In genomic region chr10:77234991-77235616, GRCm38 (mm10) we compare ENCODE assay signal across 21 mouse cellular contexts. TPM values are rescaled to one million over a fixed set of nuclear protein-coding genes. Genes with fewer than 3 reads are reported as not detected.
A peak's percentile ranks its signal among the peaks of the same experiment; 100 is the strongest.
DNase-seq lines count a peak whose midpoint lies in the region; ATAC-seq and TF ChIP-seq lines count a peak whose summit lies in the region.
"Had no signal": no experiment of that assay in that cellular context is flagged by ENCODE, and none has a peak within 500 bp of the region (broad histone marks: within the 10 kb centered on the region; RNA-seq: fewer than 3 reads in every experiment).

No protein-coding gene starts in this region.

- no peaks in the 10 kb centered on the region for H3K9me3 ChIP-seq in forebrain, embryonic 10.5 days
- 0 out of 2 replicates have a peak, but pooled peaks cover 2% of the 10 kb centered on the region for H3K9me3 ChIP-seq in forebrain, embryonic 12.5 days
- H3K9me3 ChIP-seq in E14TG2a.4 (ENCODE audit: low read length) = peaks cover 7% of the 10 kb centered on the region
- H3K9me3 ChIP-seq: forebrain, embryonic 15.5 days; heart, embryonic 13.5 days; hindbrain, embryonic 12.5 days had no signal

- no peak overlapping the region for H3K4me3 ChIP-seq in forebrain, embryonic 10.5 days
- H3K4me3 ChIP-seq in forebrain, embryonic 12.5 days (replicated peaks) = no peak overlapping the region
- peak overlapping the region; percentile 55 for H3K4me3 ChIP-seq in E14TG2a.4 (replicated peaks; ENCODE audit: low read length)
- H3K4me3 ChIP-seq: forebrain, embryonic 15.5 days; heart, adult 2 months; heart, embryonic 13.5 days; hindbrain, embryonic 12.5 days had no signal

- no peak for ATAC-seq in forebrain, embryonic 12.5 days (ENCODE audit: low FRiP score)
- no peak for ATAC-seq in monocyte, adult 5-6 weeks (replicated peaks; ENCODE audit: insufficient number of reproducible peaks, low FRiP score, low TSS enrichment, poor library complexity, severe bottlenecking)
- ATAC-seq: forebrain, embryonic 15.5 days had no signal

- 0 out of 2 replicates have a peak overlapping the region, but pooled peaks have one; percentile 31 for H3K27ac ChIP-seq in forebrain, embryonic 10.5 days
- no peak overlapping the region for H3K27ac ChIP-seq in forebrain, embryonic 12.5 days
- H3K27ac ChIP-seq: forebrain, embryonic 15.5 days; heart, adult 2 months; heart, embryonic 13.5 days; hindbrain, embryonic 12.5 days; kidney, postnatal 0 days; stomach, postnatal 0 days had no signal

- H3K9ac ChIP-seq in forebrain, embryonic 12.5 days = no peak overlapping the region
- H3K9ac ChIP-seq: forebrain, embryonic 15.5 days; heart, embryonic 13.5 days; hindbrain, embryonic 12.5 days had no signal

- DNase-seq in forebrain, embryonic 10.5 days (ENCODE audit: extremely low spot score, low spot score) = no peak
- DNase-seq in kidney, postnatal 10 days = peak; percentile 43
- no peak for DNase-seq in kidney, adult 8-10 months
- DNase-seq in ZHBTc4 (ENCODE audit: low read depth, low spot score) = peak; percentile 75
- DNase-seq in left cerebral cortex, postnatal 36 days (ENCODE audit: low spot score in 2 of 2) = no peak
- DNase-seq: cerebellum, adult 11 months; cerebellum, adult 9-11 months; gastrocnemius, postnatal 25 days; lung, postnatal 14 days; thymus, adult 2 months; thymus, postnatal 4 days had no signal

- no peak for TF ChIP-seq CTCF in E14TG2a.4 (conservative IDR thresholded peaks at IDR 0.05; ENCODE audit: low read length)

- peaks cover 26% of the 10 kb centered on the region for H3K4me1 ChIP-seq in forebrain, embryonic 10.5 days
- H3K4me1 ChIP-seq in forebrain, embryonic 12.5 days = no peaks in the 10 kb centered on the region
- H3K4me1 ChIP-seq in E14TG2a.4 (replicated peaks; ENCODE audit: low read depth, low read length) = peaks cover 77% of the 10 kb centered on the region
- H3K4me1 ChIP-seq: forebrain, embryonic 15.5 days; hindbrain, embryonic 12.5 days had no signal

- intact Hi-C loops in left cerebral cortex, postnatal 36 days (cut with DNase I) = no loop called here

- no peak overlapping the region for H3K4me2 ChIP-seq in forebrain, embryonic 12.5 days
- H3K4me2 ChIP-seq: forebrain, embryonic 15.5 days; heart, embryonic 13.5 days; hindbrain, embryonic 12.5 days; midbrain, embryonic 11.5 days had no signal

- 78% methylated on average over 12 of the region's 12 CpGs for WGBS in forebrain, embryonic 10.5 days
- WGBS in forebrain, embryonic 12.5 days = 84% methylated on average over 12 of the region's 12 CpGs

- H3K36me3 ChIP-seq in forebrain, embryonic 10.5 days (replicated peaks) = no peaks in the 10 kb centered on the region
- no peaks in the 10 kb centered on the region for H3K36me3 ChIP-seq in forebrain, embryonic 12.5 days (replicated peaks)
- H3K36me3 ChIP-seq in E14TG2a.4 (ENCODE audit: insufficient read depth, low read length) = no peaks in the 10 kb centered on the region
- H3K36me3 ChIP-seq: forebrain, embryonic 15.5 days; heart, embryonic 13.5 days; hindbrain, embryonic 12.5 days had no signal

- H3K27me3 ChIP-seq in forebrain, embryonic 10.5 days (ENCODE audit: poor library complexity, severe bottlenecking) = no peaks in the 10 kb centered on the region
- H3K27me3 ChIP-seq in forebrain, embryonic 12.5 days = no peaks in the 10 kb centered on the region
- H3K27me3 ChIP-seq in E14TG2a.4 (ENCODE audit: insufficient read depth, low read length) = peaks cover 3% of the 10 kb centered on the region; the same call in 1 of the 2 replicates
- H3K27me3 ChIP-seq: forebrain, embryonic 15.5 days; heart, embryonic 13.5 days; hindbrain, embryonic 12.5 days had no signal

RNA-seq across cellular contexts. Expression of gene Pofut2, which starts 23.9 kb away (rescaled TPM):
- polyA plus RNA-seq in forebrain, embryonic 10.5 days (2016; fragmentation: Nextera tagmentation; extraction: Ambion mirVana) = 69.6 and 72.9 TPM in 2 replicates
- polyA plus RNA-seq in forebrain, embryonic 12.5 days (2016; fragmentation: Nextera tagmentation; extraction: Ambion mirVana) = 65.8 and 66.4 TPM in 2 replicates
- 16.3 to 29.2 TPM (median 21.8 TPM) in 3 replicates for total RNA-seq in monocyte, adult 5-6 weeks (2017)
- 10 to 100 TPM; 32.6 to 33.0 TPM for total RNA-seq in left cerebral cortex, postnatal 36 days (2021)

Comparison
In these comparisons a context has a peak if more than half of its experiments do, and no peak if none do; other contexts are left out.
1. DNase-seq: peak in kidney, postnatal 10 days (single experiment) and ZHBTc4 (single experiment); none in forebrain, embryonic 10.5 days (single experiment), kidney, adult 8-10 months (0 of 2) and left cerebral cortex, postnatal 36 days (0 of 2).